Mouse (Mus musculus) heart, adult 18-20 months (tissue): ENCODE results near the gene Zfyve1. TPM values are rescaled to one million over a fixed set of nuclear protein-coding genes. Genes with fewer than 3 reads are reported as not detected.
A peak's percentile ranks its signal among the peaks of the same experiment; 100 is the strongest.

Experiments used
- DNase-seq, 2 experiments: peaks; one replicate each; pipeline ENCODE4 v3.0.0; 2021 to 2022; ENCODE audit warnings: mixed read lengths in 1 of 2
- total RNA-seq, 2 experiments: library from RNA; stranded (reverse); gene quantifications; 2 replicates each; pipeline ENCODE4 v1.2.3; 2021

Zfyve1 gene
- total RNA-seq, 2 experiments from 2014 or later = 15.3 to 15.5 TPM

DNA sequence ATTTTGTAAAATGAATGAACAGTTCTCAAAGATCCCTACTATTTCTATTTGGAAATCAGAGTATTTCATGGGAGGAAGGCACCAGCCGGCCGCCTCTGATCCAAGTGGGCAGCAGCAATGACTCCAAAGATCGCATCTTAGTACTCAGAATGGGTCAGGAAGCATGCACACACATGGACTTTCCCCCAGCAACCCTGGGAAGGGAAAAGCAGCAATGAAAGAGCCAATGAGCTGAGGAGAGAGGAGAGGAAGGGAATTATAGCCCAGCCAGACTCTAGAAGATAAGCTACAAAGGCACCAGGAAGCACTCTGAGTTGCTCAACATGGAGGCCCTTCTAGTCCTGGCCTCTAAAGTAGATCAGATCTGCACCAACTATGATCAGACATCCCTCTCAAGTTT is 16.7 kb downstream of the Zfyve1 start:
- no peak for DNase-seq

DNA sequence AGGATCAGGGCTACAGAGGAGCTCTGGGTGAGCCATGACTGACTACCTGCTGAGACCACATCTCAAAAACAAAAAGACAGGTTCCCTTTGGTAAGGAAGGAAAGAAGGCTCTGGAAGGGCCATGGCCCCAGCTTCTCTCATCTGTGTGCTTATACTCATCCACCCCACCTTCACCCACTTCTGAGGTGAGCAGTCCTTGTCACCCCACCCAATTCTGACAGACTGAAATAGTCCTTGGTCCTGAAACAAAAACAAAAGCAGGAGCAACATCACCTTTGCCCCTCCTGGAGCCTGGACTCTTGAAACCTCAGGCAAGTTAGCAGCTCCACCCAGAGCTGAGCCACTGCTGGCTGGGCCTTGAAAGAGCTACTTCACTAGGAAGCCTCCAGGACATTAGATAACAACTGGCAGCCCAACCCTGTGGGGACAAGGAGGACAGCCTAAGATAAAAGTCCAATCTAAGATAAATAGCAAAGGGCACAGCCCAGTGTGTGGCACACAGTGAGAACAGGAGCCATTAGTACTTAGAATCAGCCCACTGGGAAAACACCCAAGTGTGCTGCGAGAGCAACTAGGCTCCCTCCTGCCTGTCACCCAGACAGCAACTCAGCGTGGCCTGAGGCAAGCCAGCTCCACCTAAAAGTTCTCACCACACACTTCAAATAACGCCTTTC is 18.0 kb downstream of the Zfyve1 start:
- DNase-seq = peak; percentile 42 to 63

DNA sequence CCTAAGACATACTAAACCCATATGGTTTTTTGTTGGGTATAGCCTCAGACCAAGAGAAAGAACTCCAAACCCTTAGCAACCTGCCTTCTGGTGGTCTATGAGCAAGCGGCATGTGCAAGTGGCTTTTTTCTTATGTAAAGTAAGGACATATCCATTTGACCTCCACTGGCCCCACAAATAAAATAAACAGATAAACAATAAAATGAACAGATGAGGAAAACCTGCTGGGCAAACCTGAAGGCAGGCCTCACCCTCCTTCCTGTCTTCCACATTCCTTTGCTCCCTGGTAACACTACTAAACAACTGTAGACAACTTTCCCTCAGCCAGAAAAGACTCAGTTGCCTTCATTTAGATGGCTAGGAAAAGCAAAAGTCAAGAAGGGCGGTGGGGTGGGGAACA is 18.7 kb downstream of the Zfyve1 start:
- no peak for DNase-seq

DNA sequence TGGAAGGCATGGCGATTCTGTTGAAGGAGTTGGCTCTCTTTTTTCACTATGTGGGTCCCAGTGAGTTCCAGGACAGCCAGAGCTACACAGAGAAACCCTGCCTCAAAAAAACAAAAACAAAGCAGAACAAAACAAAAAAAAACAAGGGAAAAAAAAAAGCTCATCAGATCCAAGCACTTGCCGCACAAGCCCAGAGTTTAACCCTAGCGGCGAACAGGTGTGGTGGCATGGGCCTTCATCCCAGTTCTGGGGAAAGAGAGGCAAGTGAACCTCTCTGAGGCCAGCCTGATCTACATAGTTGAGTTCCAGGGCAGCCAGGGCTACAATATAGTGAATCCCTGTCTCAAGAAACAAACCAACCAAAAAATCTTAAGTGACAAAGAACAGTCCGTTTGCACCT is 19.6 kb downstream of the Zfyve1 start:
- no peak for DNase-seq

DNA sequence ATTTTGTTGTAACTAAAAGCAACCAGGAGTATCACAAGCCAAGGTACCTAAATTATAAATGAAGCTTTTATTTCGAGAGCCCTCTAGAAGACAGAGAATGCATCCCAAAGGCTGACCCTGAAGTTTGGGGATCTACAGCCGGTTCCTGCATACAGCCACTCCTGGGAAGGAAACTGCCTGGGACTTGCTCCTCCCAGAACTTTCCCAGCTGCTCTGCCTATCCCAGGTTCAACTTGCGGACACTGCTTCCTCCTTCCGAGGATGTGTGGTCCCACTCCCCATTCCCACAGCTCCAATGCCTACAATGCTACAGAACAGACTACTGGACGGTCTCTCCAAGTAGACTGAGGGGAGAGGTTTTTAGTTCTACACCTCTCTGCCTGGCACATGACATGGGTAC is 24.3 kb downstream of the Zfyve1 start:
- DNase-seq = no peak

DNA sequence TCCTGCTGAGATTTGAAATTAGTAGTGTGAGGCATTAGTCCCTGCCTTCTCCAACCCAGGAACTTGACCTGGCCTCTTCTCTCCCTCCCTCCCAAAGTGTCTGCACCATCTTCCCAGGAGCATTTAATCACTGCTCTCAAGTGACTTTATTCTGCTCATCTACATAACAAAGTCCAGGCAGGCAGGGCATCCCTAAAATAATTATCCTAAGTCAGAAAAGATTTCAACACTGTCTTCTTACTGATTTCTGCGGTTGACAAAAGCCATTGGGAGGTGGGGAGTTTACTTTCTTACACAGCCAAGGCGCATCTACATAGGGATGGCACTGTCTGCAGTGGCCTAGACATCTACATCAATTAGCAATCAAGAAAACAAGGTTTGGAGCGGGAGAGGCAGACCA is 27.2 kb downstream of the Zfyve1 start:
- no peak for DNase-seq

DNA sequence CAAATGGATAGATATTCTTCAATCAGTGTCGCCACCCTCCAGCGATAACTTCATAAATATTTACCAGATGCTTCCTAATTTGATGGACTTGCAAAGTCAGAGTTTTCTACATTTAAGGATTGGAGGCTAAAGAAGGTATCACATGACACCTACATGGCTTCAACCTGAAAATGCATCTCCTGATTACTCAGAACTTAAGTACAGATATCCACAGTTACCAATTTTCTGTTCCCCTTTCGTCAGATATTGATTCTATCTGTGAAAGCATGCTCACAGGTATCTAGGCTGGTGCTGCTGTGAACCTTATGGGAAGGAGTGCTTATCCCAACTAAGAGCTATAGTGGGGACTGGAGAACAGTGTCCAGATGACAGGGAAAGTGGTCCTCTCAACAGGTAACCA is 34.4 kb downstream of the Zfyve1 start:
- DNase-seq = no peak

DNA sequence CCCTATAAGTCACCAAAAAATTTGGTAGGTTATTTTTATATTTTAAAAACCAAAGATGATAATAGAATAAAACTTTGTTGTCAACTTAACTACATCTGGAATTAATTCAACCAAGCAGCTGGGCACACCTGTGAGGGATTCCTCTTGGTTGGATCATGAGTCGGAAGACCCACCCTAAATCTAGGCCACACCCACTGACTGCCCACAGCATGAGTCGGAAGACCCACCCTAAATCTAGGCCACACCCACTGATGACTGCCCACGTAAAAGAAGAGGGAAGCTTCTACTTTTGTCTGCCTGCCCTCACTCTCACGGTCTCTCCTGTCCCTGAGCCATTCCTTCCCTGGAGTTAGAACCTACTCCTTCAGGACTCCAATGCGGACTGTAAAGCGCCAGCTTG is 36.8 kb downstream of the Zfyve1 start:
- DNase-seq = peak in 1 of 2 experiments; percentile 10

DNA sequence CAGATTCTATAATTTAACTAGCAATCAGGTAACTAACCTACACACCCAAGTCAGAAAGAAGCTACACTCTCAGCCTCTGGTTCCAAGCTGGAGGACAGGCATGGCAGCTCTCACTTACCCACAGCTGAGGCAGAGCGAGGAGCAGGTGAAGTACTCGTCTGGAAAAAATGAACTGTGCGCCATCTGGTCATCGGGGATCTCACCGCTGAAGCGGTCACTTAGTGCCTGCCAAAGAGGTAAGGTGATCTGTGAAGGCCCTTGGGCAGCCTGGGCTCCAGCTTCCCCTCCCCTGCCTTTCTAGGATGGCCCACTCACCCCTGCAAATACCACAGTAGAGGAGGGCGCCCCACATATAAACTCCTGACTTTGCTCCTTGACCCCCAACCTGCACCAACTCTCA is 38.5 kb downstream of the Zfyve1 start:
- DNase-seq = no peak

DNA sequence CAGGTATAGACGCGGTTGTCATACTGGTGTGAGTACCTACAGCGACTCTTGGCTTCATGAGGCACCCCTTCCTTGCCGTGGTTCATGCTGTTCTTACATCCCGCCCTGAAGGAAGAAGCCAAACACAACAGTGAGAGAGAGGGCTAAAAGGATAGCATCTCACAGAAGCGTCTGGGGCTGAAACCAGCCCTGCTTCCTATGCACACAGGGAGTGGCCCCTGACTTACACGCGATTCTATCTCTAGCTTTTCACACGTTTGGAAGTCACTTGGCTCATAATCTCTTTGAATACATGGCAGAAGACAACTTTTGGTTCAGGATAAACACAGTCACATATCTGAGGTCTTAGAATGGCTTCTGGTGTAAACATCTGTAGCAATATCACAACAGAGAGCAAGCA is 41.4 kb downstream of the Zfyve1 start:
- no peak for DNase-seq

DNA sequence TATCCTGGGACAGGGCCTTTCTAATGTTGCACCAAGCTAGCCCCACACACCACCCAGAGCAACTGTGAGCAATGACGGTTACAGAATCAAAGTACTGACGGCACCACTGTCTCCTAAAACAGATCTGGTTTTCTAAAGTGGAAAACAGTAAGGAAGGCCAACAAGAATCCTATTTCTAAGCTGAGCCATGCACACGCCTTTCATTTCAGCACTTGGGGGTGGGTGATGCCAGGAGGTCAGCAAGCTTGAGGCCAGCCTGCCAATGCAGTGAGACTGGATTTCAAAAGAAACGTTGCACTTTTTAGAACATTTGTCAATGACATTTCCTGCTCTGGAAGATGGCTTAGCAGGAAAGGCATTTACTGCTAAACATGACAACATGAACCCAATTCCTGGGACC is 43.2 kb downstream of the Zfyve1 start:
- no peak for DNase-seq

DNA sequence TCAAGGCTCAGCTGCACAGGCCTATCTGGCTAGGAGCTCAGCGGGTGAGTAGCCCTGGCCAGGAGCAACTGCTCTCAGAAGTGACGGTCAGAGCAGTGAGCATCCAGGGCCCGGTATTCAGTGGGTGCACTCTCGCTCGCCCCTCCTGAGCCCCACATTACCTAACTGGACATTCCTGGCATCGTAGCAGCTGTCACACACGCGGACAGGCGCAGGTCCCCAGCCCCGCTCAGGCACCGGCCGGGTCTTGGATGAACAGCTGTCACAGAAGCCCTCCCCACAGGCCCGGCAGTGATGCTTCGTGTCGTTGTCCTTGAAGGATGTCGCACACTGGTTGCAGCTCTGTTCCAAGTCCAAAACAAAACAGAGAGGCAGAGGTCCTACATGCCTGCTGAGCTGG is 45.7 kb downstream of the Zfyve1 start:
- DNase-seq = no peak

DNA sequence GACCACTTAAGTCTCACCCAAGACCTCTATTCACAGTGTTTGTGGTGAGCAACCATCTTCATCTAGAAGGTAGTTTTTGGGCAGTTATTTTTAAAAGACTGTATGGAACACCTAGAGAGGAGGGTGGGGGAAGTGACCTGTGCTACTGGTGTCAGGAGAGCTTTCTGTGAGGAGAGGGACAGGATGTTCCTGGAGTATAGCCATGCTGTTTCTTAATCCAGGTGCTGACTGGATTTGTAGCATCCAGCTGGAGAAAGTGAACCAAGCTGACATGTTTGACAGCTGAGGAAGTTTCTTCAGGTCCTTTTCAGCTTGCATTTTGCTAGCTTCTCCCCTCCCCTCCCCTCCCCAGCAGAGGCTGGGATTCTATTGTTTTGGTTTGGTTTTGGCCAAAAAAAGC is 52.2 kb downstream of the Zfyve1 start:
- DNase-seq = no peak

DNA sequence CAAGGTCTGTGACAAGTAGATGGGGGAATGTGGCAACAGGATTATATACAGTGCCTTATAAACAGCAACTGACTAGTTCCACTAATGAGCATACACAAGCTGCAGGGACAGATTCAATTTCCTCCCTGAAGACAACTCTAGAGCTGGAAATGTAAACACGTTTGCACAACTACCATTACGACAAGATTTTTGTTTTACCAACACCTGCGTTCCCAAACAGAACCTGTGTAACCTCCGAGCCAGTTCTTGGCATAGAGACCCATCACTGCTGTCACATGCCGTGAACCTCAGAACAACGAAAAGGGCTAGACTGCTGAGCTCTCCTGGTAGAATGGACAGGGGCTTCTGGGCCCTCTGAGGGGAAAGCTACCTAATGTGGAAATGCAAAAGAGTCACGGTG is 53.0 kb downstream of the Zfyve1 start:
- DNase-seq = no peak

DNA sequence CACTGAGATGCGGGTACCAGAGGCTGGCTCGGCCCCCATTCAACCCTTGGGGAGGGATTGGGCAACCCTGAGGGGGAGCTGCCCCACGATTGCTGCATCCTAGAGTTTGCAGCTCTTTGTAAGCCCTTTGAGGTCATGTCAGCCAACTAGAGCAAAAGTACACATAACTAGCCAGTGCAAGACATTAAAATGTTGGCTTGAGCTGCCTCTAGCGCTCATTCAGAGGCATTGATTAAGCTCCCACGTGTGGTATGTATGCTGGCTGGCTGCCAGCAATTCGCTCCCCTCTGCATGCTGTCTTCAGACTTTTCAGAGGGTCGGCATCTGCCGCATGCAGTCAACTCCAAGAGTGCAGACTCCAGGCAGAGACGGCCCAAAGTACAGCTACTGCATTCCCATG is 61.0 kb downstream of the Zfyve1 start:
- DNase-seq = no peak

DNA sequence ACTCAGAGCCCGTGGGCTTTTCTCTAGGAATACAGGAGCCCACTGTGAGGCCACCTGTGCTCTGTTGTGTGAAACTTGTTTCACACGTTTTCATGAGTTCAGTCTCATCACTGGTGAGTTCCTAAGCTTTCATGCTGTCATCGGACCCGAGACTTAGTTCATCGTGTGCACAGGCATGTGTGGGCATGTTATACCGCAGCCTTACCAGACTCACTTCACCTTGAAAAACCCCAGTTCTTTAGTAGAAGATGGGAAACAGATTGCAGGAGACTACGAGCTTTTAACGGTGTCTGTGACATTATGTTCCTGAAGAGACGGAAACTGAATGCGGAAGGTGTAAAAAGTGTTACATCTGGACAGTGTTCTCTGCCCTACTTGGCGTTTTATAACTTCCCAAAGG is 61.6 kb downstream of the Zfyve1 start:
- DNase-seq = no peak

DNA sequence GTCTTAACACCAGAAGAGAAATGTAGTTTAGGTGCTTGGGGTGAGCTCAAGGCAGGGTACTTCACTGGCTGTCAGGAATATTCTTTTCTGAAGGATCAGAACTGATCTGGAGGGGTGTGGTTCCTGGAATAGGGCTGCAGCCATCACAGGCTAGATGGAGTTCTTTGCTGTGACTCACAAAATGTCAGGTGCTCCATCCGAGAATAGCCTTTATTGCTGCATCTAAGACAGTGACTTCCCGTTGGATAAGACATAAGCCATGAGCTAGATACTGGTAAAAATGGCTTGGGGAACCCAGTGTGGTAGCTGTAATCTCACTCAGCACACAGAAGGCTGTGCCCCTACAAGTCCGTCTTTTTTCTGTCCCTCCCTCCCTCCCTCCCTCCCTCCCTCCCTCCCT is 62.8 kb downstream of the Zfyve1 start:
- DNase-seq = no peak

DNA sequence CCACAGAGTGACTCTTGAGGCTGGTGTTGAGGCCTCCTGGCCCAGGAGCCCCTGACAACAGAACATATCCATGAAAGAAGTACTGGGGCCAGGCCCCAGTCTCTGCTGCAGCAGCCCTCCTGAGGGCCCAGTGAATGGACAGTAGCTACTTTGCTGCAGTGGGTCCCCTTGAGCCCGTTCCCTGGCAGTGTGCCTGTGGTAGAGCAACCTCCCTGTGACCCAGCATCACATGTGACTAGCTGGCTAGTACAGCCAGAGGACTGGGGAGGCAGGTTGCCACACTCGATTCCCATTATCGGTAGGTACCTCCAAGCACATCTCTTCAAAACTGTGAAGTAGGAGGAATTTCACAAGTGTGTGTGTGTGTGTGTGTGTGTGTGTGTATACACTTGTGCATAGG is 64.1 kb downstream of the Zfyve1 start:
- DNase-seq = peak; percentile 39

DNA sequence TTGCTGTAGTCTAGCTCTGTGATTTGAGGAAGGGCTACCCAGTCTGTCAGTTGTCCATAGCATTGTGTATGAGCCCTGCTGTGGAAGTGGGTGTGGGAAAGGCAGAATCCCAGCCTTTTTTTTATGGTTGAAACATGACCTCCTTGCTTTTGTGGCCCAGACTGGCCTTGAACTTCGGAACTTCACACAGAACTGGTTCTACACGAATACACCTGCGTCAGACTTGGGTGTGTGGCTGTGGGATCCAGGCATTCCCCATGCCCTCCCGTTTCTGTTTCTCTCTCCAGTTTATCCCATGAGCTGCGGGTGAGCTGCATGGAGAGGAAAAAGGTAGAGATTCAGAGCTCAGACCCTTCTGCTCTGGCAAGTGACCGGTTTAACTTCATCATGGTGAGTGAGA is 65.0 kb downstream of the Zfyve1 start:
- DNase-seq = no peak

DNA sequence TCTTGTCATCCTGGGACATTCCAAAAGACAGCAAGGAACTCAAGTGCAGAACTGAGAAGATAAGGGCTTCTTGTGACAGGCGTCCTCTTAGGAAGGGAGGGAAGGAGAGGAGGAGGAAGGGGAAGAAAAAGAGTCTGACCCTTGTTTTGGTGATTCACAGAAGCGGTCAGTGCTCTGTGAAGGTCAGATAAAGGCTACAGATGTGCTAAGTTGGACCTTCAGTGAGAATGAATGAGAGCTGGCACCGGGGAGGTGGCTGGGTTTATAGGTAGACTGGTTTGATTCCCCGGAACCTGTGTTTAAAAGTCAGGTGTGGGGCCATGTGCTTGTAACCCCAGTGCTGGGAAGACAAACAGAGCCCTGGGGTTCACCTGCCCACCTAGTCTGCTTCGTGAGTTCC is 68.4 kb downstream of the Zfyve1 start:
- no peak for DNase-seq

DNA sequence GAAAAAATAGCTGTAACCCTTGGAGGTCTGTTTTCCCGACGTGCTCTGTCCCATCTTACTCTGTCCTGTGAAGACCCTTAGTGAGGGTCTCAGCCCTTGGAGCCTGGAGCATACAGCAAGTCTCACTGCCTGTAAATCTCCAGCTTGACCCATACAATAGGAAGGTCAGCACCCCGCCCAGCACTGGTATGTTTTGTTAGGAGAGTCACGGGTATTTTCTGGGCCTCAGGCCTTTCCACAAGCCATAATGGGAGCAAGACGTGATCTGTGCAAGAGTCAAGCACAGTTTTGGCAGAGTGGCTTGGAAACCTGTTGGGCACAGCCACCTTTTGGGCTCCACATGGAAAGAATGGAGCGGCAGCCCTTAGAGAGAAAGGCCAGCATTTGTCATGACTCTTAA is 69.2 kb downstream of the Zfyve1 start:
- no peak for DNase-seq

DNA sequence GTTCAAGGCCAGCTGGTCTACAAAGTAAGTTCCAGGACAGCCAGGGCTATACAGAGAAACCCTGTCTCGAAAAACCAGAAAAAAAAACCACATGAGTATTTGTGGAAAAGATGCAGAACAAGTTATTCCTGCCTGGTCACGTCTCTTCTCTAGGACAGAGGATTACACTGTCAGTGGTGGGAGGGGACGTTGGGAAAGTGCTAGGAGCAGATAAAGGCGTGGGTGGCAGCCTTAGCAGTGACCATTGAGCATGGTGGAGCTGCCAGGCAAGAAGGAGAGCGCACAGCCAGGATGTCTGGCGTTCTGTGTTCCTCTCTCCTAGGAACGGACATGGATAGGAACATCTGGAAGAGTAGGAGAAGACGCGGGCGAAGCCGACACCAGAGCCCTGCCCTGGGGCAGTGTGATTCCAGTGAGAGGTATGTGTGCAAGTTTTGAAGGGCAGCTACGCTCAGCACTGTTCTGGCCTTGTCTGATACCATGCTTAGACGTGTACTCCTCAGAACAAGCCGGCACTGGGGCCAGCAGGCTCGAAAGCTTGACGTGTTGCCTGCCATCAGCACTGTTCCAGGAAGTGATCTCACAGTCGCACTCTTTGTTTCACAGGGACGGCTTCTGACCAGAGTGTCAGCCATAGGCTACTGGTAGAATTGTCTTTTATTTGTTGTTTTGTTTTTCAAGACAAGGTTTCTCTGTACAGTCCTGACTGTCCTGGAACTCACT is 71.0 kb downstream of the Zfyve1 start:
- no peak for DNase-seq

DNA sequence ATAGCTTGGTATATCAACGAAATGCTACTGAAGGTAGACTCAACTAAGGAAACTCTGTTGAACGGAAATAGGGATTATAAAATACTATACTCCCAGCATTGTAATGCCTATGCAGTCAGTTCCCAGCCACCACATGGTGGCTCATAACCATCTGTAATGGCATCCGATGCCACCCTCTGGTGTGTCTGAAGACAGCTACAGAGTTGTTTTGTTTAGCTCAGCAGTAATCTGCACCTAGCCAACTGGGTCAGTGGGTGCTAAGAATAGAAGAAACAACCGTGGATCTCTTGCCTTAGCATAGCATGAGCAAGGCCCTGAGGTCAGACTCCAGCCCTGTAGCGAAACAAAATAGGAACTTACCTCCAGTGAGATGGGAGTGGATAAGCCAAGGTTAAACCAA is 72.7 kb downstream of the Zfyve1 start:
- DNase-seq = peak; percentile 27 to 42

DNA sequence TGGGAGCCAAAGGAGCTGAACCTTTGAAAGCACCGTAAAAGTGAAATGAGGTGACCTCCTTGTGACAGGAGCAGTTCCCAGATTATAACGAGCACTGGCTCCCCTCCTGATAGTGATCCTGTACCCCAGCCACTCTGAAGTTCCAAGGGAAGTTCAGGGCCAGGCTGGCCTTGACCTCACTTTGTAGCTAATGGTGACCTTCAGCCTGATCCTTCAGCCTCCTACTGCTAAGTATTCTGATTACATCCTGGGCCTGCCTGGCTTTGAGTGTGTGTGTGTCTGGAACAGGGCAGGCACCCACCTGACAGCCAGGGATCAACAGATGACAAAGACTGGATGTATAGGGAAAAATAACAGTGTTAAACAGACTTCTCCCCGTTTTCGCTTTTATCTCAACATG is 73.1 kb downstream of the Zfyve1 start:
- DNase-seq = no peak
